Mouse (Mus musculus) MEL (cell line): ENCODE results near the gene H2-Q6. TPM values are rescaled to one million over a fixed set of nuclear protein-coding genes. Genes with fewer than 3 reads are reported as not detected.
"Not testable (repeated sequence)": the region's sequence is repeated elsewhere in the genome, so short reads cannot be mapped to it uniquely, and the experiment has no call there.

Source experiments
- DNase-seq: peaks from one replicate; pipeline ENCODE4 v3.0.0; 2011; ENCODE audit warnings: low read depth, low spot score
- H3K27ac ChIP-seq: 2 replicates; pipeline ENCODE4 v1.5.1; 2012; ENCODE audit warnings: low read depth, mild to moderate bottlenecking, control low read depth, low read length, moderate library complexity; ENCODE audit not compliant: control insufficient read depth
- H3K27me3 ChIP-seq, 2 experiments: fragments of 150-350 bp in 1 of 2; sonication (generic) in 1 of 2; 2 replicates each; pipeline ENCODE4 v1.6.1; 2012; ENCODE audit warnings: low read length in 2 of 2, mild to moderate bottlenecking in 2 of 2, improper control_type of control experiment in 1 of 2, moderate library complexity in 1 of 2; ENCODE audit not compliant: insufficient read depth in 2 of 2, control insufficient read depth in 1 of 2
- H3K36me3 ChIP-seq, 2 experiments: 2 replicates each; pipeline ENCODE4 v1.6.1; 2012 to 2014; ENCODE audit warnings: low read length in 2 of 2, improper control_type of control experiment in 1 of 2, inconsistent platforms in 1 of 2, mild to moderate bottlenecking in 1 of 2; ENCODE audit not compliant: insufficient read depth in 2 of 2, control insufficient read depth in 1 of 2
- H3K4me1 ChIP-seq, 2 experiments: fragments of 150-350 bp in 1 of 2; sonication (generic) in 1 of 2; 2 replicates each; pipeline ENCODE4 v1.6.1; 2012; ENCODE audit warnings: low read length in 2 of 2, improper control_type of control experiment in 1 of 2, mild to moderate bottlenecking in 1 of 2; ENCODE audit not compliant: insufficient read depth in 2 of 2, control insufficient read depth in 1 of 2
- H3K4me3 ChIP-seq, 2 experiments: fragments of 150-350 bp in 1 of 2; sonication (generic) in 1 of 2; 2 replicates each; pipeline ENCODE4 v1.5.1; 2012; ENCODE audit warnings: low read depth in 2 of 2, low read length in 2 of 2, mild to moderate bottlenecking in 2 of 2, moderate library complexity in 2 of 2, control low read depth in 1 of 2, improper control_type of control experiment in 1 of 2; ENCODE audit not compliant: control insufficient read depth in 1 of 2, insufficient read depth in 1 of 2
- H3K79me2 ChIP-seq: 2 replicates; pipeline ENCODE4 v1.6.1; 2012; ENCODE audit warnings: mild to moderate bottlenecking, low read length, moderate library complexity; ENCODE audit not compliant: control insufficient read depth, poor library complexity, insufficient read depth
- H3K9ac ChIP-seq: 2 replicates; pipeline ENCODE4 v1.6.1; 2012; ENCODE audit warnings: low read depth, mild to moderate bottlenecking, control low read depth, low read length, moderate library complexity; ENCODE audit not compliant: control insufficient read depth, poor library complexity, severe bottlenecking
- H3K9me3 ChIP-seq: fragments of 150-350 bp; sonication (generic); replicated peaks from 2 replicates; pipeline ENCODE4 v1.6.1; 2012; ENCODE audit warnings: mild to moderate bottlenecking, low read length, improper control_type of control experiment, moderate library complexity; ENCODE audit not compliant: insufficient read depth
- CHD2 ChIP-seq: IDR thresholded peaks from 2 replicates; pipeline ENCODE4 v1.6.1; 2011; ENCODE audit warnings: low read length, improper control_type of control experiment
- CTCF ChIP-seq, 3 experiments: IDR thresholded peaks in 2 of 3; conservative IDR thresholded peaks in 1 of 3; 2 replicates each; pipeline ENCODE4 v1.5.1; 2011 to 2012; ENCODE audit warnings: low read length in 3 of 3, low read depth in 2 of 3, mild to moderate bottlenecking in 2 of 3, improper control_type of control experiment in 1 of 3, inconsistent platforms in 1 of 3, mixed read lengths in 1 of 3, moderate library complexity in 1 of 3; ENCODE audit not compliant: control insufficient read depth in 1 of 3, insufficient read depth in 1 of 3, poor library complexity in 1 of 3, severe bottlenecking in 1 of 3
- ELF1 ChIP-seq: IDR thresholded peaks from 2 replicates; pipeline ENCODE4 v1.6.1; 2014; ENCODE audit warnings: low read depth, mild to moderate bottlenecking, inconsistent platforms, low read length, improper control_type of control experiment, moderate library complexity
- ETS1 ChIP-seq: IDR thresholded peaks from 2 replicates; pipeline ENCODE4 v1.6.1; 2012; ENCODE audit warnings: low read depth, mild to moderate bottlenecking, inconsistent platforms, low read length, improper control_type of control experiment, moderate library complexity
- GABPA ChIP-seq: IDR thresholded peaks from 2 replicates; pipeline ENCODE4 v1.6.1; 2012; ENCODE audit warnings: low read depth, mild to moderate bottlenecking, inconsistent platforms, low read length, improper control_type of control experiment, moderate library complexity
- GATA1 ChIP-seq: IDR thresholded peaks from 2 replicates; pipeline ENCODE4 v1.6.1; 2011; ENCODE audit warnings: low read depth, low read length, improper control_type of control experiment
- MAZ ChIP-seq: IDR thresholded peaks from 2 replicates; pipeline ENCODE4 v1.6.1; 2012; ENCODE audit warnings: low read depth, mild to moderate bottlenecking, inconsistent platforms, low read length, improper control_type of control experiment
- MYB ChIP-seq: IDR thresholded peaks from 2 replicates; pipeline ENCODE4 v1.6.1; 2011; ENCODE audit warnings: mild to moderate bottlenecking, low read depth, low read length, improper control_type of control experiment
- MYC ChIP-seq: IDR thresholded peaks from 2 replicates; pipeline ENCODE4 v1.6.1; 2011; ENCODE audit warnings: low read depth, mild to moderate bottlenecking, low read length, improper control_type of control experiment, moderate library complexity
- POLR2A ChIP-seq, 2 experiments: IDR thresholded peaks; 2 replicates each; pipeline ENCODE4 v1.6.1; 2011 to 2012; ENCODE audit warnings: low read length in 2 of 2, mild to moderate bottlenecking in 2 of 2, control low read depth in 1 of 2, improper control_type of control experiment in 1 of 2, low read depth in 1 of 2, moderate library complexity in 1 of 2; ENCODE audit not compliant: control insufficient read depth in 1 of 2, insufficient read depth in 1 of 2, poor library complexity in 1 of 2
- POLR2AphosphoS2 ChIP-seq: IDR thresholded peaks from 2 replicates; pipeline ENCODE4 v1.6.1; 2011; ENCODE audit warnings: low read length, improper control_type of control experiment
- POLR2AphosphoS5 ChIP-seq: IDR thresholded peaks from 2 replicates; pipeline ENCODE4 v1.6.1; 2012; ENCODE audit warnings: low read depth, borderline replicate concordance, mild to moderate bottlenecking, inconsistent platforms, low read length, moderate library complexity, mixed read lengths
- RAD21 ChIP-seq: IDR thresholded peaks from 2 replicates; pipeline ENCODE4 v1.6.1; 2011; ENCODE audit warnings: mild to moderate bottlenecking, low read depth, low read length, improper control_type of control experiment
- SMC3 ChIP-seq: IDR thresholded peaks from 2 replicates; pipeline ENCODE4 v1.6.1; 2011; ENCODE audit warnings: low read depth, low read length, improper control_type of control experiment
- USF2 ChIP-seq, 2 experiments: IDR thresholded peaks; 2 replicates each; pipeline ENCODE4 v1.6.1; 2011 to 2012; ENCODE audit warnings: improper control_type of control experiment in 2 of 2, low read length in 2 of 2, borderline replicate concordance in 1 of 2, inconsistent platforms in 1 of 2, low read depth in 1 of 2, mild to moderate bottlenecking in 1 of 2; ENCODE audit not compliant: insufficient read depth in 1 of 2
- ZMIZ1 ChIP-seq: IDR thresholded peaks from 2 replicates; pipeline ENCODE4 v1.6.1; 2012; ENCODE audit warnings: low read depth, mild to moderate bottlenecking, inconsistent platforms, low read length, improper control_type of control experiment, moderate library complexity
- polyA plus RNA-seq, 2 experiments: library from polyadenylated mRNA; stranded (reverse) in 1 of 2; unstranded in 1 of 2; fragments of >175 nt in 1 of 2; fragments of >200 nt in 1 of 2; gene quantifications; 2 replicates each; pipeline versions ENCODE4 v1.2.1 to v1.2.4; 2012; ENCODE audit warnings: low replicate concordance in 2 of 2, low read depth in 1 of 2; ENCODE audit not compliant: insufficient read length in 2 of 2, insufficient read depth in 1 of 2, missing spikeins in 1 of 2
- total RNA-seq: library from RNA; depleted of rRNA; stranded (reverse); fragments of 300-350 nt; gene quantifications from 2 replicates; pipeline ENCODE4 v1.2.3, GENCODE M21; 2012

Gene H2-Q6
- total and polyA plus RNA-seq, 3 experiments = 1.8 to 11.7 TPM; not detected in 1

DNA sequence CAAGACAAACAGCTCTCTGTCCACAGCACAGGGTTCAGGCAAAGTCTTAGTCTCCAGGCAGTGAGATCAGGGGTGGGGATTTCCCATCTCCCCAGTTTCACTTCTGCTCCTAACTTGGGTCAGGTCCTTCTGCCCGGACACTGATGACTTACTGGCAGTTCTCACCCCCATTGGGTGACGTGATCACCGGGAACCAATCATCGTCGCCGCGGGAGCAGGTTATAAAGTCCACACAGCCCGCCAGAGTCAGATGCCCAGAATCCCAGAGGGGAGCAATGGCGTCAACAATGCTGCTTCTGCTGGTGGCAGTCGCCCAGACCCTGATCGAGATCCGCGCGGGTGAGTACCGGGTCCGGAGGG lies 45.3 kb upstream of the H2-Q6 start, which contains the start of gene H2-Q4 (continued):
- TF ChIP-seq CHD2 (peak; percentile 95), MAZ (no peak), ZMIZ1 (peak; percentile 91), MYB (no peak), GABPA (no peak), ELF1 (no peak), USF2 (IDR thresholded peaks at IDR 0.05; ENCODE audit: borderline replicate concordance in 1 of 2, insufficient read depth in 1 of 2, low read depth in 1 of 2, low read length in 2 of 2) (no peak), POLR2AphosphoS2 (peak; percentile 74; the same call in 1 of the 2 replicates), POLR2AphosphoS5 (no peak), MYC (no peak)

DNA sequence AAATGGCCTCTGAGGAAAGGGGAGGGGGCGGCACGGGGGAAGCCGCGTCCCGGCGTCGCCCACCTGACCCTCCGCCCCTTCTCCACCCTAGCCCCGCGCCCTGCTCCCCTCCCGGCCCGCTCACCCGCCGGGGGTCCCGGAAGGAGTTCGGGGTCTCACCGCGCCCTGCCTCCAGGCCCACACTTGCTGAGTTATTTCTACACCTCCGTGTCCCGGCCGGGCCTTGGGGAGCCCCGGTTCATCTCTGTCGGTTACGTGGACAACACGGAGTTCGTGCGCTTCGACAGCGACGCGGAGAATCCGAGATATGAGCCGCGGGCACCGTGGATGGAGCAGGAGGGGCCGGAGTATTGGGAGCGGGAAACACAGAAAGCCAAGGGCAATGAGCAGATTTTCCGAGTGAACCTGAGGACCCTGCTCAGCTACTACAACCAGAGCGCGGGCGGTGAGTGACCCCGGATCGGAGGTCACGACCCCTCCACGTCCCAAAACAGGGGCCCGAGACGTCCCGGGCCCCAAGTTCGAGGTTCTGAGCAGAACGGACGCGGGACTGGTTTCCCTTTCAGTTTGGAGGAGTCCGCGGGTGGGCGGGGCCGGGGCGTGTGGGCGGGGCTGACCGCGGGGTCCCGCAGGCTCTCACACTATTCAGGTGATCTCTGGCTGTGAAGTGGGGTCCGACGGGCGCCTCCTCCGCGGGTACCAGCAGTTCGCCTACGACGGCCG lies 44.8 kb upstream of the H2-Q6 start:
- H3K36me3 ChIP-seq = no peaks in the 10 kb centered on the region
- H3K9ac ChIP-seq = peak overlapping the region; percentile 86
- TF ChIP-seq POLR2A (IDR thresholded peaks at IDR 0.05; ENCODE audit: control insufficient read depth in 1 of 2, insufficient read depth in 1 of 2, low read depth in 1 of 2, low read length in 2 of 2, poor library complexity in 1 of 2) (0 out of 4 replicates have a peak, but pooled peaks of 1 of the 2 experiments have one; percentile 74), POLR2AphosphoS2 (no peak), GATA1 (no peak), ETS1 (0 out of 2 replicates have a peak, but pooled peaks have one; percentile 11)
- no peaks in the 10 kb centered on the region for H3K27me3 ChIP-seq
- no peaks in the 10 kb centered on the region for H3K9me3 ChIP-seq
- H3K4me1 ChIP-seq = no peaks in the 10 kb centered on the region
- H3K27ac ChIP-seq = no peak overlapping the region
- DNase-seq = peak; percentile 77
- H3K79me2 ChIP-seq = peaks cover 1% of the 10 kb centered on the region; the same call in 1 of the 2 replicates
- peak overlapping the region; percentile 81 to 96 for H3K4me3 ChIP-seq

DNA sequence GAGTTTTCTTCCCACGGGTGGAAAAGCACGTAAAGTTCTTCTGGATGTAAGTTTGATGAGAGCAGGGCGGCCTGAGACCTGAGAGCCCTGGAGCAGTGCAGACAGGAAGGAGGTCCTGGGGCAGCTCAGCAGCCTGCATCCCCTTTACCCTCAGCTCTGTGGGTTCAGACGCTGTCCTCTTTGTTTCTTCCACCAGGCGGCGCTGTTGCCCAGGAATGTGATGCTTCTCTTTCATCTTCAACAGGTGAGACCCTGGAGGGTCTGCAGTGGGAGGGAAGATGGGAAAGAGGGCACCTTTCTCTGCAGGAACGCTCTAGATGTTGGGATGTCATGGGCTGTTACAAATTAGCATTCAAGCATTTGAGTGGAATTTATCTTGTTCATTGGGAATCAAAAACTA lies 34.9 kb upstream of the H2-Q6 start:
- H3K4me3 ChIP-seq, H3K79me2 ChIP-seq, H3K9ac ChIP-seq, H3K27ac ChIP-seq, H3K9me3 ChIP-seq, H3K4me1 ChIP-seq, H3K27me3 ChIP-seq, H3K36me3 ChIP-seq: not testable (repeated sequence)
- TF ChIP-seq CTCF (IDR thresholded peaks at IDR 0.05 in 2 of 3, conservative IDR thresholded peaks at IDR 0.05 in 1 of 3; ENCODE audit: control insufficient read depth in 1 of 3, insufficient read depth in 1 of 3, low read depth in 2 of 3, low read length in 3 of 3, poor library complexity in 1 of 3, severe bottlenecking in 1 of 3) (peak; percentile 23 to 41 (median 25); a peak in 5 of 6 replicates), RAD21 (peak; percentile 8), SMC3 (peak; percentile 23)
- DNase-seq = peak; percentile 54

DNA sequence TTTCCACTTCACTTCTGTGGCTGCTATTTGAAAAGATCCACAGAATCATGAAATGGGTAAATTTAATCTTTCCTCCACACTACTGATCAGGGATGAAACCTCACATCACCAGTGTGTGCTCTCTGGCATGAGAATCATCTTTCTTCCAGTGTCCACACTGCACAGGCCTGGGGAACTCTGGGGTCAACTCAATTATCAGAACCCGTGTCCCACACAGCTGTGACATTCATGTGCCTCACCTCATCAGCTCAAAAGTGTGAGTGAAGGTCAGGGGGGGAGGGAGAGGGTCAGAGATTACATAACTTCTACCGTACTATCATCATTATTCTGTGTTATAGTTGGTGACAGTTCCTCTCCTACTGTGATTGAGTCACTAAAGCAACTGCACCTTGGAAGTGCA lies 32.0 kb upstream of the H2-Q6 start:
- not testable (repeated sequence) for H3K79me2 ChIP-seq, H3K9me3 ChIP-seq, H3K36me3 ChIP-seq, H3K27me3 ChIP-seq, H3K9ac ChIP-seq, H3K27ac ChIP-seq, H3K4me3 ChIP-seq, H3K4me1 ChIP-seq, DNase-seq

DNA sequence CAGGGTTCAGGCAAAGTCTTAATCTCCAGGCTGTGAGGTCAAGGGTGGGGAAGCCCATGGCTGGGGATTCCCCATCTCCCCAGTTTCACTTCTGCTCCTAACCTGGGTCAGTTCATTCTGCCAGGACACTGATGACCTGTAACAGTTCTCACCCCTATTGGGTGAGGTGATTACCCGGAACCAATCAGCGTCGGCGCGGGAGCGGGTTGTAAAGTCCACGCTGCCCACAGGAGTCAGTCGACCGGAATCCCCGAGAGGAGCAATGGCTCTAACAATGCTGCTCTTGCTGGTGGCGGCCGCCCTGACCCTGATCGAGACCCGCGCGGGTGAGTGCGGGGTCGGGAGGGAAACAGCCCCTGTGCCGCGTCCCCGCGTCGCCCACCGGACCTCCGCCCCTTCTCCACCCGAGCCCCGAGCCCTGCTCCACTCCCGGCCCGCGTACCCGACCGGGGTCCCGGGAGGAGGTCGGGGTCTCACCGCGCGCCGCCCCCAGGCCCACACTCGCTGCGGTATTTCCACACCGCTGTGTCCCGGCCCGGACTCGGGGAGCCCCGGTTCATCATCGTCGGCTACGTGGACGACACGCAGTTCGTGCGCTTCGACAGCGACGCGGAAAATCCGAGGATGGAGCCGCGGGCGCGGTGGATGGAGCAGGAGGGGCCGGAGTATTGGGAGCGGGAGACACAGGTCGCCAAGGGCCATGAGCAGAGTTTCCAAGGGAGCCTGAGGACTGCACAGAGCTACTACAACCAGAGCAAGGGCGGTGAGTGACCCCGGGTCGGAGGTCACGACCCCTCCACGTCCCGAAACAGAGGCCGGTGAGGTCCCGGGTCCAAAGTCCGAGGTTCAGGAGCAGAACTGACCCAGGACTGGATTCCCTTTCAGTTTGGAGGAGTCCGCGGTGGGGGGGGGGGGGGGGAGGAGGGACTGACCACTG lies 30.5 kb upstream of the H2-Q6 start:
- not testable (repeated sequence) for H3K36me3 ChIP-seq, H3K79me2 ChIP-seq, DNase-seq, H3K4me1 ChIP-seq, H3K27me3 ChIP-seq, H3K27ac ChIP-seq, H3K9me3 ChIP-seq, H3K9ac ChIP-seq, H3K4me3 ChIP-seq
